Mouse (Mus musculus) lung, embryonic 16.5 days (tissue): ENCODE measurements around the gene Cst6. TPM values are rescaled to one million over a fixed set of nuclear protein-coding genes. Genes with fewer than 3 reads are reported as not detected.
A peak's percentile ranks its signal among the peaks of the same experiment; 100 is the strongest.
"Not testable (repeated sequence)": the region's sequence is repeated elsewhere in the genome, so short reads cannot be mapped to it uniquely, and the experiment has no call there.

ENCODE experiments used
- ATAC-seq: fragments of 200-750 bp; cut with Nextera tagmentation; 2 replicates; pipeline ENCODE4 v1.8.0; 2017; ENCODE audit warnings: low read depth, mild to moderate bottlenecking, moderate library complexity
- H3K27ac ChIP-seq: fragments of 300-500 bp; sonication (generic); 2 replicates; pipeline ENCODE4 v1.5.1; 2014; ENCODE audit warnings: mild to moderate bottlenecking, control low read depth, low read length
- H3K27me3 ChIP-seq: fragments of 300-500 bp; sonication (generic); 2 replicates; pipeline ENCODE4 v1.6.1; 2014; ENCODE audit warnings: low read depth, low read length, mixed read lengths; ENCODE audit not compliant: control insufficient read depth, insufficient read depth
- H3K36me3 ChIP-seq: fragments of 300-500 bp; sonication (generic); 2 replicates; pipeline ENCODE4 v1.6.1; 2014; ENCODE audit warnings: low read length; ENCODE audit not compliant: control insufficient read depth, insufficient read depth
- H3K4me1 ChIP-seq: fragments of 300-500 bp; sonication (generic); replicated peaks from 2 replicates; pipeline ENCODE4 v1.6.1; 2014; ENCODE audit warnings: low read length, mixed read lengths; ENCODE audit not compliant: control insufficient read depth, insufficient read depth
- H3K4me2 ChIP-seq: fragments of 300-500 bp; sonication (generic); 2 replicates; pipeline ENCODE4 v1.6.1; 2014; ENCODE audit warnings: low read depth, low read length, control low read depth
- H3K4me3 ChIP-seq: fragments of 300-500 bp; sonication (generic); 2 replicates; pipeline ENCODE4 v1.5.1; 2014; ENCODE audit warnings: mild to moderate bottlenecking, low read length, control low read depth
- H3K9ac ChIP-seq: fragments of 300-500 bp; sonication (generic); 2 replicates; pipeline ENCODE4 v1.6.1; 2014; ENCODE audit warnings: low read length, control low read depth
- H3K9me3 ChIP-seq: fragments of 300-500 bp; sonication (generic); 2 replicates; pipeline ENCODE4 v1.6.1; 2016; ENCODE audit warnings: low read length; ENCODE audit not compliant: control insufficient read depth
- WGBS: fragments of 180-500 bp; shearing (Covaris S2); extraction: QIAGEN DNeasy Blood & Tissue Kit; methylation state at CpG from one replicate; pipeline ENCODE4 v1.1.7; 2014; 5-methylcytosine and 5-hydroxymethylcytosine counted together
- polyA plus RNA-seq: library from polyadenylated mRNA; unstranded; fragments of >200 nt; fragmentation: Nextera tagmentation; extraction: Ambion mirVana; gene quantifications from 2 replicates; pipeline ENCODE4 v1.2.1, GENCODE M21; 2015

The Cst6 gene
- 0.67 and 1.4 TPM in 2 replicates for polyA plus RNA-seq

- not testable (repeated sequence) for H3K27ac ChIP-seq, H3K4me1 ChIP-seq, H3K36me3 ChIP-seq, H3K27me3 ChIP-seq, ATAC-seq, H3K9me3 ChIP-seq
- Histone ChIP-seq H3K9ac (peak within 1 kb of the TSS; percentile 59), H3K4me2 (peak within 1 kb of the TSS; percentile 77), H3K4me3 (peak within 1 kb of the TSS; percentile 36)
- 60% methylated on average over 6 of the region's 6 CpGs for WGBS
Measured at GRCm38 (mm10) chr19:5349502-5349873, at the start of gene Cst6. Gene Cst6 (minus strand): TSS chr19:5349574.

GRCm38 (mm10) chr19:5395371-5395770 is 46.0 kb upstream of the Cst6 start:
- no peaks in the 10 kb centered on the region for H3K27me3 ChIP-seq
- 61% methylated on average over 4 of the region's 4 CpGs for WGBS
- no peaks in the 10 kb centered on the region for H3K9me3 ChIP-seq
- ATAC-seq = no peak
- H3K4me3 ChIP-seq = no peak overlapping the region
- H3K4me2 ChIP-seq = no peak overlapping the region
- no peak overlapping the region for H3K27ac ChIP-seq
- peaks cover 4% of the 10 kb centered on the region for H3K4me1 ChIP-seq
- no peaks in the 10 kb centered on the region for H3K36me3 ChIP-seq
- no peak overlapping the region for H3K9ac ChIP-seq

- WGBS = 41% methylated on average over 10 of the region's 10 CpGs
- ATAC-seq = no peak
- Histone ChIP-seq H3K9me3 (no peaks in the 10 kb centered on the region), H3K36me3 (no peaks in the 10 kb centered on the region), H3K4me3 (no peak overlapping the region), H3K27me3 (no peaks in the 10 kb centered on the region), H3K9ac (no peak overlapping the region), H3K27ac (no peak overlapping the region), H3K4me2 (no peak overlapping the region), H3K4me1 (peaks cover 16% of the 10 kb centered on the region)
Measured at GRCm38 (mm10) chr19:5394168-5394567, 44.8 kb upstream of the Cst6 start.

GRCm38 (mm10) chr19:5392892-5393291 is 43.5 kb upstream of the Cst6 start:
- Histone ChIP-seq H3K36me3 (no peaks in the 10 kb centered on the region), H3K9ac (no peak overlapping the region), H3K27ac (no peak overlapping the region), H3K4me1 (peaks cover 17% of the 10 kb centered on the region), H3K9me3 (no peaks in the 10 kb centered on the region), H3K27me3 (no peaks in the 10 kb centered on the region), H3K4me2 (no peak overlapping the region), H3K4me3 (no peak overlapping the region)
- 22% methylated on average over 4 of the region's 4 CpGs for WGBS
- no peak for ATAC-seq

GRCm38 (mm10) chr19:5390416-5390815 is 41.0 kb upstream of the Cst6 start:
- Histone ChIP-seq H3K27me3 (no peaks in the 10 kb centered on the region), H3K27ac (peak overlapping the region; percentile 85), H3K4me2 (peak overlapping the region; percentile 94), H3K9me3 (no peaks in the 10 kb centered on the region), H3K9ac (peak overlapping the region; percentile 96), H3K36me3 (no peaks in the 10 kb centered on the region), H3K4me1 (peaks cover 26% of the 10 kb centered on the region), H3K4me3 (peak overlapping the region; percentile 99)
- no peak for ATAC-seq
- WGBS = 49% methylated on average over 8 of the region's 8 CpGs

- Histone ChIP-seq H3K36me3 (peaks cover 2% of the 10 kb centered on the region; the same call in 1 of the 2 replicates), H3K27me3 (no peaks in the 10 kb centered on the region), H3K9me3 (no peaks in the 10 kb centered on the region), H3K27ac (peak overlapping the region; percentile 85), H3K9ac (peak overlapping the region; percentile 96), H3K4me3 (peak overlapping the region; percentile 99), H3K4me1 (peaks cover 26% of the 10 kb centered on the region), H3K4me2 (peak overlapping the region; percentile 94)
- peak; percentile 27 for ATAC-seq
- WGBS = 12% methylated on average over 12 of the region's 12 CpGs
Measured at GRCm38 (mm10) chr19:5389647-5390046, 40.3 kb upstream of the Cst6 start.

- Histone ChIP-seq H3K27me3 (no peaks in the 10 kb centered on the region), H3K9ac (peak within 1 kb of the TSS; percentile 96), H3K9me3 (no peaks in the 10 kb centered on the region), H3K36me3 (peaks cover 9% of the 10 kb centered on the region), H3K4me2 (peak within 1 kb of the TSS; percentile 94), H3K27ac (peak within 1 kb of the TSS; percentile 86), H3K4me1 (peaks cover 26% of the 10 kb centered on the region), H3K4me3 (peak within 1 kb of the TSS; percentile 99)
- WGBS = 2% methylated on average over 43 of the region's 43 CpGs
- peak; percentile 97 for ATAC-seq
Measured at GRCm38 (mm10) chr19:5388588-5389242, 39.3 kb upstream of the Cst6 start, which contains the start of gene Sart1. Gene Sart1 (minus strand): TSS chr19:5388703.

GRCm38 (mm10) chr19:5388011-5388441 is 38.7 kb upstream of the Cst6 start:
- H3K9ac ChIP-seq = peak overlapping the region; percentile 96
- ATAC-seq = peak; percentile 31; the same call in 1 of the 2 replicates

GRCm38 (mm10) chr19:5384715-5385114 is 35.3 kb upstream of the Cst6 start:
- Histone ChIP-seq H3K9ac (no peak overlapping the region), H3K9me3 (no peaks in the 10 kb centered on the region), H3K27me3 (no peaks in the 10 kb centered on the region), H3K4me1 (peaks cover 16% of the 10 kb centered on the region), H3K36me3 (peaks cover 44% of the 10 kb centered on the region), H3K4me2 (no peak overlapping the region), H3K4me3 (no peak overlapping the region), H3K27ac (no peak overlapping the region)
- WGBS = 91% methylated on average over 8 of the region's 8 CpGs
- no peak for ATAC-seq

More at GRCm38 (mm10) chr19:5388011-5388441, 38.7 kb upstream of the Cst6 start:
- H3K36me3 ChIP-seq = peaks cover 15% of the 10 kb centered on the region
- peak overlapping the region; percentile 99 for H3K4me3 ChIP-seq
- H3K27me3 ChIP-seq = no peaks in the 10 kb centered on the region
- peaks cover 26% of the 10 kb centered on the region for H3K4me1 ChIP-seq
- peak overlapping the region; percentile 86 for H3K27ac ChIP-seq
- H3K9me3 ChIP-seq = no peaks in the 10 kb centered on the region
- under 1% methylated on average over 41 of the region's 43 CpGs for WGBS
- peak overlapping the region; percentile 73 for H3K4me2 ChIP-seq
